Mouse (Mus musculus): Measurements from ENCODE around the gene Ranbp3l. TPM values are rescaled to one million over a fixed set of nuclear protein-coding genes. Genes with fewer than 3 reads are reported as not detected.

Ranbp3l gene
- polyA plus RNA-seq (2017; shearing (Covaris generic)) = 0.33 TPM

GRCm38 (mm10) chr15:8967573-8968228 is at the start of gene Ranbp3l:
Gene Ranbp3l (plus strand): TSS chr15:8967949.

GRCm38 (mm10) chr15:9070912-9071555 is 103.3 kb downstream of the Ranbp3l start, which contains the start of gene Nadk2:
Gene Nadk2 (plus strand): TSS chr15:9071260.

Other genes with a start within 250 kb of the Ranbp3l start
- gene Nadk2, start 103.3 kb downstream of the Ranbp3l start, polyA plus RNA-seq (2017; shearing (Covaris generic)) = 22.2 TPM
- gene Lmbrd2, start 172.6 kb downstream of the Ranbp3l start, polyA plus RNA-seq (2017; shearing (Covaris generic)) = 2.4 TPM
- gene Skp2, start 187.5 kb downstream of the Ranbp3l start, polyA plus RNA-seq (2017; shearing (Covaris generic)) = 3.4 TPM